Mouse (Mus musculus) cerebellum, adult (tissue): ENCODE results near the gene Hmcn2.

Source experiments
- ATAC-seq: cut with Nextera tagmentation; 2 replicates; pipeline ENCODE4 v1.9.2; 2017; ENCODE audit warnings: mild to moderate bottlenecking, moderate library complexity, mixed read lengths; ENCODE audit not compliant: insufficient number of reproducible peaks, low FRiP score, low TSS enrichment

Gene Hmcn2

GRCm38 (mm10) chr2:31314007-31314465 is at the start of gene Hmcn2:
Gene Hmcn2 (plus strand): TSS chr2:31314415.
- ATAC-seq = no peak

DNA sequence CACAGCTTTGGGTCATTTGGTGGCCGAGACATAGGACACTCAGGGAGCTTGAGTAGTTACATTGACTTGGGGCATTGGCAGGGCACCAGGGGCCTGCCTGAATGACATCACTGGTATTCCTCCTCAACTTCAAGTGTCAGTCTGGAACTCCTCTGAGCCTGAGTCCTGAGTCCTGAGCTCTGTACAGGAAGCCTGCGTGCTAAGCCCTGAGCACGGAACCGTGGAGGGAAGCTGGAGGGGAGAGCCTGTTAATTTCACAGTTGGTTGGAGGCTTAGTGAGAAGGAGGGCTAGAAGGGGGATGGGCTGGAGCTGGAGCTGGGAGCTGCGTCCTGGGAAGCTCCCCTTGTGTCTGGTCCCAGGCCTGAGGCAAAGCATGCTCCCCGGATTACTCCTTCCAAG is 46.8 kb upstream of the Hmcn2 start:
- ATAC-seq = no peak

- ATAC-seq = no peak
Measured at GRCm38 (mm10) chr2:31268631-31269030, 45.6 kb upstream of the Hmcn2 start.

DNA sequence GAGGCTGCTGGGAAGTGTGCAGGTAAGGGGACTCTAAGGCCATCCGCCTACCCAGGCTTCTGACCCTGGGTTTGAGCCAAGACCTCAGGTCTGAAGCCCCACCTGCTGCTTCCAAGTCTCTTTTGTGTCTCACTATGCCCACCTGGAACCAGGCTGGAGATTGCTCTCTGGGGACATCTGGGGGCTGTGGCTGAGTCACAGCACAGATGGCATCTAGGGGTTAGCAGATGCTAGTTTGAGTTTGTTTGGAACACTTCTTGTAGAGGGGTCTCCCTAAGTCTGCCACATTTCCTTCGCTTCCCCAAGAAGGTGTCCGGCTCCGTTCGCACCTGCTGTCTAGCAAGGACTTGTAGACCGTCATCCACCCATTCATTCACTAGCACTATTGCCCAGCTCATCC is 45.0 kb upstream of the Hmcn2 start:
- ATAC-seq = no peak

DNA sequence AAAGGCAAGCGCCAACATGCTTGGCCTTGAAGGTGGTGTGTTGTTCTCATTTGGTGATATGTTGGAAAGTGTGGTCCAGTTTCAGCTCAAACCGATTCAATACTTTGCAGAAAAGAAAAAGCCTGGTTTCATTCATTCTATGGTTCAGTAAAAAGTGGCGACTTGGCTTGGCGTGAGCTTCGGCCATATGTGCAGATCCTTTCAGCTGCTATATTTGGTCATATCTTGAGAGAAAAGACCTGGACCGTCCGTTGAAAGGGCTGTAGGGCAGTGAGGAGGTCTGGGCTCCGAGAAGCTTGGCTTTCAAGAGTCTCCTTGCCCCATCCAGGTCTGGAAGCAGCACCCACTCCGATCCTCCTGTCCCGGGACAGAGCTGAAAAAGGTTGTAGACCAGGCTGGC is 44.4 kb upstream of the Hmcn2 start:
- ATAC-seq = no peak

DNA sequence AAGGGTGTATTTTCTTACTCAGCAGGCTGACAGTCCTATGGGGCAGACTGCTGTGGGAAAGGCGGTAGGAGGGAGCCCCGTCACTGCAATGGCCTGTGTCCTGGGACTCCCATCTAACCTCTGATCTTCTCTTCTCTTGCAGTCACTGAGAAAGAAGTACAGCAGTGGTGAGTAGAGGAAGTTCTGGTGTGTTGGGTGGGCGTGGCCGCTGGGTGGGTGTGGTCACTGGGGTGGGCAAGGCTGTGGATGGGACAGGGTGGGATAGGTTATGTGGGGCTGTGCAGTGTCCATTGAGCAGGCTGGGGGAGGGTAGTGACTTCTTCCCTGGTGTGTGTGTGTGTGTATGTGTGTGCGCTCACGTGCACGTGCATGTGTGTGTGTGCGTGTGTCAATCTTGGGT is 43.7 kb upstream of the Hmcn2 start:
- no peak for ATAC-seq

DNA sequence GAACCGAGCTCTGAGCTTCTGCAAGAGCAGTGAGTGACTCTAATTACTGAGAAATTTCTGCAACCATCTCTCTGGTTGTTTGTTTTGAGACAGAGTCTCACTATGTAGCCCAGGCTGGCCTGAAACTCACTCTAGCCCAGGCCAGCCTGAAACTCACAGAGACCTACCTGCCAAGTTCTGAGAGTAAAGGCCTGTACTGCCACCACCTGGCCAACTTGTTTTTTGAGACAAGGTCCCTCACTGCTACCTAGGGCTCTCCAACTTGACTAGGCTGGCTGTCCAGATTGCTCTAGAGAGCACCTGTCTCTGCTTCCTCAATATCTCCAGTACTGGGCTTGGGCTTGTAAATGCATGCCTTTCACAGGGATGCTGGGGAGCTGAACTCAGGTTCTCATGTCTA is 43.1 kb upstream of the Hmcn2 start:
- ATAC-seq = no peak

GRCm38 (mm10) chr2:31274993-31275392 is 39.2 kb upstream of the Hmcn2 start:
- no peak for ATAC-seq

DNA sequence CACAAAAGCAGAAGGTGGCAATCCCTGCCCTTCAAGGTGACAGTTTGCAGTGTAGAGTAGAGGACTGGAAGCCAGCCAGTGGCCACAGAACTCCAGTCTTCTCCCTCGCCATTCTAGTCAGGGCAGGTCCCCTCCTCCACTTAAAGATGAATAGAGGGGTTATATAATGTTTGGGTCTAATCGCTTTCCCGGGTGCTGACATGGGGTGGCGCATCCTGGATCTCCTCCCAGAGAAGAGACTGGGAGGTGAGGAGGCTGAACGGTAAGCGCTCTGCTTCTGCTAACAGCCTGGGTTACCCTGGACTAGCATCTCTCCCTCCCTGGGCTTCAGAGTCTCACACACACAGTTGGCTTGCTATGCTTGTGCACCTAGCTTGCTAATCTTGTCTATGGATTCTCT is 36.4 kb upstream of the Hmcn2 start:
- ATAC-seq = peak; percentile 32; the same call in 1 of the 2 replicates

DNA sequence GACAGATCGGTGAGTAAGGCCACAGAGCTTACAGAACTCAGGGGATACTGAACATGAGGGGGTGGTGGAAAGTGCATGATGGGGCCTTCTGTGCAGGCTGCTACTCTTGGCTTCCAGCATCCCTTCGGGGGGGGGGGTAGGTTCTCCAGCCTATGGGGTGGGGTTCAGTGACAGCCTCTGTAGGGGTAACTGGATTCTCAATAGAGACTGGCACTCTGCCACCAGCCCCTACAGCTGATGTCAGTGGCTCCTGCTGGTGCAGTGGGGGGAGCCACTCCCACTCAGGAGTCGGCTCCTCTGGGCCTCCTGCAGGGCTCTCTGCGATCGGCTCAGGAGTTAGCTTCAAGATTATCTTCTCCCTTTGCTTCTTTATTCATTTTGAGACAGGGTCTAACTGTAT is 35.7 kb upstream of the Hmcn2 start:
- ATAC-seq = no peak

- ATAC-seq = no peak
Measured at GRCm38 (mm10) chr2:31281138-31281537, 33.1 kb upstream of the Hmcn2 start.

GRCm38 (mm10) chr2:31282266-31282665 is 31.9 kb upstream of the Hmcn2 start:
- ATAC-seq = peak; percentile 33; the same call in 1 of the 2 replicates

DNA sequence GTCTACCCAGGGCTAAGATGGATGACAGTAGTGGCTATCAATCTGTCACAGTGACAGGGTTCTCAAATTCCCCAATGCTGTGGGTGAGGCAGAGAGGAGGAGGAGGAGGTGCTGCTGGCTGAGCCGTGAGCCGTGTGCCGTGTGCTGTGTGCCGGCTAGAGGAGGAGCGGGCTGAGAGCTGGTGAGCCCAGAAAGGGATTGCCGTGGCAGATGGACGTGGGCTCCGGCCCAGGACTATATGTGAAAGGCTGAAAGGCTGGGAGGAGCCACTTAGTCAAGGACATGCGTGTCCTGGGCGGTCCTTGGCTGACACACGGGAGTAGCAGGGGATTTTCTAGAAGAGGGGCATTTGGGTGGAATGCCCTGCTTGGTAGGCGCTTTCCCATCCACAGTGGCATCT is 31.3 kb upstream of the Hmcn2 start:
- no peak for ATAC-seq

GRCm38 (mm10) chr2:31284531-31284930 is 29.7 kb upstream of the Hmcn2 start:
- ATAC-seq = no peak

- ATAC-seq = no peak
Measured at GRCm38 (mm10) chr2:31291421-31291820, 22.8 kb upstream of the Hmcn2 start.

DNA sequence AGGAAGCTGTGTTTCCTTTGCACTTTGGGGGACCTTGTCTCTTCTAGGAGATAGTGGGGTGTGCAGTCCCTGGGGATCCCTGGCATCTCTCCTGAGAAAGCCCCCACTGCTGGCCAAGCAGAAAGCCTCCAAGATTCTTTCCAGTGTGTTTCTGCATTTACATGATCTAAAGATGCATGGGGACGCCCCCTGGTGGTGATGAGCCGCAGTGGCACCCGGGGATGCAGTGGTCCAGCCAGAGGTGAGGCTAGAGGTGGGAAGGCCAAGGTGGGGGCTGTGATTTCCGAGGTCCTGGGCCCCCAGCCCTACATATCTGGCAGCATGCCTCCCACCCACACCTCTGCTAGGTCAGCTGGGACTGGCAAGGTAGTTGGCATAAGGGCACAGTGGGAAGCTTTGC is 19.2 kb upstream of the Hmcn2 start:
- no peak for ATAC-seq

- no peak for ATAC-seq
Measured at GRCm38 (mm10) chr2:31296395-31296794, 17.8 kb upstream of the Hmcn2 start.

DNA sequence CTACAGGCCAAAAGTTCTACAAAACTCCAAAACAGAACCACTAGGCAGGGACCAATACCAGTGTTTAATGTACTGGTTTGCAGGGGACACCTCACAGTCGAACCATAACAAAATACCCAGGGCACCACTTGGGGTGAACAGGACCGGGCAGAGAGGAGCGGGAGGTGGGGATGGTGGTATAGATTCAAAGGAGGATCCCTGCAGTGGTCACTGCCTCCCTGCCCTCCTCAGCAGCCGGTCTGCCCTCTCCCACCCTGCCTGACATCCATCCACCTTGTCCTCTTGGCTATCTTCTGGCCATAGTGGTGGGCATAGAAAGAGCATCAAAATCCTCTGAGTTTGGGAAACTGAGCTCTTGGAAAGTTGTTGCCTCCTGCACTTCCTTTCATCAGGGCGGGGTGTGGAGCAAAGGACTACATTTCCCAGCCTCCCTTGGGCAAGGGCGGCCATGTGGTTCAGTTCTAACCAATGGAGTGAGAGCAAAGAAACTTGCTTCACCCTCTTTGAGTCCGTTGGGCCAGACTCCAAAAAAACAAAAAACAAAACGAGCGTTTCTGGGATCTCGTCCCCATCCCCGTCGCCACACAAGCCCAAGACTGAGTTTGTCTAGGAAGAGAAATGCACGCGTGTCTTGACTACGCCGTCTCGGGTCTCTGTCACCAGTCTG is 16.5 kb upstream of the Hmcn2 start:
- ATAC-seq = peak; percentile 75

GRCm38 (mm10) chr2:31298814-31299213 is 15.4 kb upstream of the Hmcn2 start:
- no peak for ATAC-seq

GRCm38 (mm10) chr2:31299266-31299665 is 14.9 kb upstream of the Hmcn2 start:
- no peak for ATAC-seq

GRCm38 (mm10) chr2:31299996-31300395 is 14.2 kb upstream of the Hmcn2 start:
- no peak for ATAC-seq

DNA sequence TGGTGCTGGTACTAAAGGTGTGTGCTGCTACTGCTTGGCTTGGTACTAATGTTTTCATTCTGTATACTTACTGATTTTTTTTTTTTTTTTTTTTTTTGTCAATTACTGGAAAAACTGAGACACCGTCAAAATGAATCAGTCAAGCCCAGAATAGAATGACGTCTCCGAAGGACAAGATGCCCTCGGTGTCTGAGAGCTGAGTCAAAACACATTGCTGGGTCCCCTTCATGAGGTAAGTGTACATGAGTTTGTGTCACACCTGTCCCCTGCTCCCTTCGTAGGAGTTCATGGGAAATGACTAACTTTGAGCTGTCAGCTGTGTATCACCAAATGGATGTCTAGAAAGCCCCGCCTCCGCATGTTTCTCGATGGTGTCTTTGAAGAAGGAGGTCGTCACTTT is 11.0 kb upstream of the Hmcn2 start:
- ATAC-seq = no peak

DNA sequence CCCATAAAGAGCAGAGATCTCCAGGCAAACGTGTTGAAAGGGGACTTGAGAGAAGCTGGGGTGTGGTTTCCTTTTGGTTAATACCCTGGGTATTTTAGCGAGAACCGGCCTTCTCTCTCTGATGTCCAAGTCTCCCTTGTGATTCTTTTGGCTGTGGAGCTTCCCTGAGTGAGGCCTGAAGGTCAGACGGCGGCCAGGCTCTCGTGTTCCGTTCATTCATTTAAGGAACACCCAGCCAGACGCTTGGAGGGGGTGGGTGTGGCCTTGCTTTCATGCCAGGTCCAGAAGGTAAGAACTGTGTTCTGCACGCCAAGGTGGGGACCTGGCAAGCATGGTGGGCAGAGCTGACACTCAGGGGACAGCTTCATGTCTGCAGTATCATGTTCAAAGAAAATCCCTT is 10.0 kb upstream of the Hmcn2 start:
- ATAC-seq = no peak
